Mouse (Mus musculus): Measurements from ENCODE around the gene Kcnq2. TPM values are rescaled to one million over a fixed set of nuclear protein-coding genes. Genes with fewer than 3 reads are reported as not detected.

Kcnq2 gene
- total RNA-seq, 2 experiments from 2014 or later, result 213 to 234 TPM

GRCm38 (mm10) chr2:181048252-181048945 lies 86.7 kb downstream of the Kcnq2 start:
- no peak for DNase-seq (ENCODE audit: low spot score in 2 of 2)

- no peak for DNase-seq (ENCODE audit: low spot score in 2 of 2)
These were observed 91.1 kb downstream of the Kcnq2 start for GRCm38 (mm10) chr2:181044001-181044400.

GRCm38 (mm10) chr2:181043437-181043836 lies 91.7 kb downstream of the Kcnq2 start, which contains the start of gene Chrna4:
Chrna4 (minus strand) TSS chr2:181043546.
- peak; percentile 43 to 47 for DNase-seq (ENCODE audit: low spot score in 2 of 2)

- DNase-seq (ENCODE audit: low spot score in 2 of 2), result no peak
These were observed 92.7 kb downstream of the Kcnq2 start for GRCm38 (mm10) chr2:181042376-181042775.

DNA sequence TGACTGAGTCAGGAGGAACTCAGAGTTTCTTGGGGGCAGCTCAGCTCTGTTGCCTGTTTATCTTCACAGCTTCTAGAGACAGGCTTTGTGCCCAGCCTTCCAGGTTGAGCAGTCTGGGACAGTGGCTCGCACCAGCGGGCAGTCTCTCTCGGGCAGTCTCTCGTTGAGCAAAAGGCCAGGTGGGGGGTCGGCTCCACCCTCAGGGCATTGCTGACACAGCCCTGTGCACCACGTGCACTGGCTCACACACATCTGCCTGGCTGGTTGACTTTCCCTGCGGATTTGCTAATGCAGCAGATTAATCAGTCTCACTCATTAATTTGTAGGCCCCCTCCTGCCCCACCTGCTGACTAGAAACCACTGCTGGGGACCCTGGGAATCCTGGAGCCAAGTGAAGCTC lies 93.2 kb downstream of the Kcnq2 start:
- no peak for DNase-seq (ENCODE audit: low spot score in 2 of 2)

DNA sequence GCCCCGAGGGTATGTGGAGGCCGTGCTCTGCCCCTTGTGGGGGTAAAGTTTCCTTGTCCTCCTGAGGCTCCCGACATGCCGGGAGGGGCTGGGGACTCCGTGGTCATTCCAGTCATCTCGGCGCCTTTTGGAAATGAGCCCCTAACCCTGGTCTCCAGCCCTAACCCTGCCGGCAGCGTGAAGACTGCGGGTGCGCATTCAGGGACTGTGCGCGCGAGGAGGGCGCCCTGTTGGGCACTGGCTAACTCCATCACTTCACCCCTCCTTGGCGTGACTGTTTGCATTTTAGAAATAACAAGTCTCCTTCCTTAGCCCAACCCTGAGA lies 95.8 kb downstream of the Kcnq2 start:
- DNase-seq (ENCODE audit: low spot score in 2 of 2), result peak in 1 of 2 experiments; percentile 40

DNA sequence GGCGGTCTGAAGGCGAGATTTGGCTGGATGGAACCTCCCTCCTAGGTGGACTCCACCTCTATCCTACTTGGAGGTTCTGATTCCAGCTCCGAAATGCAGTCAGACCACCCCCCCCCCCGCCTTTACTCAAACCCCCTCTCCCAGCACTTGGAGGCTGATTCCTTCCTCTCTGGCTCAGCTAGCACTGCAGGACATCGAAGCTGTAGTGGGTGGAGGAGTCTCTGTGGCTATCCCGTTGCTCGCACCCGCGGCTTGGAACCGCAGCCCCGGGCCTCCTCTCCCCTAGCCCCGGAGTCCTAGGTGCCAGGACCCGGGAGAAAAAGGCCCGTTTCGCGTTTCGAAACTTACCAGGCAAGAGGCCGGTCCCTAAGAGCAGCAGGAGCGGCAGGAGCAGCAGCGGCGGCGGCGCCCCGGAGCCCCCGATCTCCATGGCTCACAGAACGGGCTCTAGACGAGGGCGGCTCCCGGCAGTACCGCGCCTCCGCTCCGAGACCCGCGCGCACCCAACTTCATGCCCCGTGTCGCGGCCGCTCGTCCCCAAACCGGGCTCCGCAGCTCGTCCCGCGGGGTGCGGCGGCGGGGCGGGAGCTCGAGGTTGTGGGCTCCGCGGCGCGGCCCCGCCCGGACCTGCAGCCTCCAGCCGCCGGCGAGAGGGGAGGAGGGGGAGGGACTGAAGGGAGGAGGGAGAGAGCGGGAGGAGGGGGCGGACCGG lies 96.3 kb downstream of the Kcnq2 start:
- DNase-seq (ENCODE audit: low spot score in 2 of 2), result peak; percentile 45 to 51

DNA sequence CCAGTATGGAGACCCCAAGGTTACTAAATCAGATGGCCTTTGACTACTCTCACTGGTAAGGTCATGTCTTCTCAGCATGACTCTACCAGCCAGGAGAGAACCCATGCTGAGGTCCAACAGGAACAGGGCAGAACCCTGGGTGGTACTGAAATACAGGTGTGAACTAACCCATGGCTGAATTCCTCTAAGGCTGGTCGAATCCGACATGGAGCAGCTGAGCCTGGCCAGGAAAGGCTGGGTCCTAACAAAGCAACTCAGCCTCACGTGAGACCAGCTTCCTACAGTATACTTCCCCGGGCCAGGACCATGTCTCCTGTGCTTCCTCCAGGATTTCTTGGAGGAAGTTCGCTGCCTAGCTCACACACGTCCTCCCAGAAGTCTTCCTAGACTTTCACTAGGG lies 98.5 kb downstream of the Kcnq2 start:
- DNase-seq (ENCODE audit: low spot score in 2 of 2), result no peak

DNA sequence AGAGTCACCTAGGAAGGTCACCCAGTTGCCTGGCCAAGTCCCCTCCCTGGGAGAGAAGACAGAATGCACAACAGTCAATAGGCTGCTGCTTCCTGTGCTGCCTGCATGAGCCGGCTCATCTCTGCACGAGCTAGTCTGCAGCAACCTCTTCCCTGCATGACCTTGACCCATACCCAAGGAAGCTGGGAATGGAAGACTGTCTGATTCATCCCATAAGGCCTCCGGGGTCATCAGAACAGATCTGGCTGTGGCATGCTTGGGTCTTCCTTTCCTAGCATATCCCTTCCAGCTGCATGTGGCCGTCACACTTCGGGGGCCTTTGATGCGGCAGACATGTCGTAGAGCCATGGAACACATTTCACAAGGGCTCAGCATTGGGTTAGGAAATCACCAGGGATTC lies 99.9 kb downstream of the Kcnq2 start:
- DNase-seq (ENCODE audit: low spot score in 2 of 2), result no peak

DNA sequence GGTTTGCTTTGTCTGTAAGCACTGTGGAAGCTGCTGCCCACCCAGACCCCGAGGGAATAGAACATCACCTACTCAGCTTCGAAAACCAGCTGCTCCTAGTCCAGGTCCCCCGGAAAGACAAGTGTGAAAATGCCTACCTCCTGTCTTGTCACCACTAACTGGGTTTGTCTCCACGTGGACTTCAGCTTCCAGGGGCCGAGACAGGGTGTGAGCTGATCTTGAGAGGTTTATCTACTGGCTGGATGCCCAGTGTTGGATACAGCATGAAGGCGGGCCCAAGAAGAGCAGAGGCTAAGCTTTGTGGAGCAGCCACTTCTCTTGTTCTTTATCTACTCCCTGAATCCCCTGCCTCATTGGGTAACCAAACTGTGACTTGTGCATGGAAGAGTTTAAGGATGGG lies 101.8 kb downstream of the Kcnq2 start:
- no peak for DNase-seq (ENCODE audit: low spot score in 2 of 2)

GRCm38 (mm10) chr2:181032407-181032806 lies 102.7 kb downstream of the Kcnq2 start:
- DNase-seq (ENCODE audit: low spot score in 2 of 2), result peak; percentile 53 to 73

DNA sequence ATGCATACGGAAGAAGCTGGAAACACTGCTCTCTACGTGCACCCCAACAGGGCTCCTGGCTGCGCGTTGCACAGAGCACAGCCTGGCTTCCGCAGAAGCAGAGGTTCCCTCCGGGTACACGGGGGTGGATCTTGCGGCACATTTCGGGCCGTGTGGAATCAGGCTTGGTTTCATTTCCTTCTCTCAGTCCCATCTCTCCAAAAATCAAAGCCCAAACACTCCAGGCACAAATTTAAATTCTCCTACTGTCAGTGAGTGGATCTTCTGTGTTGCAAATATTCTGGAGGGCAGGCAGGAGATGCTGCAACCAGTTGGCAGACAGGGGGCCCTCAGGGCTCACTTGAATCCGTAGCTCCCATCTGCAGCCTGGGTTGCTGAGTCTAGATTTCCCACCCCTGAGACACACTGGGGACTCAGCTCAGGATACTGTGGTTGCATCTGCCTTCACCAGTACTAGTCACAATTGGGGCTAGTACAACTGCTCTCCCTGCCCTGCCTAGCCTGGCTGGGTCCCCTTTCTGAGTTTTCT lies 103.6 kb downstream of the Kcnq2 start:
- no peak for DNase-seq (ENCODE audit: low spot score in 2 of 2)

Other genes starting within 250 kb of the Kcnq2 start
- gene Ythdf1, start 214.4 kb downstream of the Kcnq2 start, total RNA-seq (2021), result 10 to 100 TPM; 61.8 to 64.6 TPM
- not detected for gene Birc7, start 206.3 kb downstream of the Kcnq2 start, total RNA-seq (2021)
- gene Nkain4, start 180.6 kb downstream of the Kcnq2 start, total RNA-seq (2021), result 10 to 100 TPM; 44.2 to 57.0 TPM
- gene Arfgap1, start 168.1 kb downstream of the Kcnq2 start, total RNA-seq (2021), result 100 to 1,000 TPM; 114 to 118 TPM
- 1 to 10 TPM; 1.0 to 1.2 TPM for gene Col20a1, start 148.8 kb downstream of the Kcnq2 start, total RNA-seq (2021)
- gene Chrna4, start 91.8 kb downstream of the Kcnq2 start, total RNA-seq (2021), result 10 to 100 TPM; 32.4 to 33.7 TPM
- gene Eef1a2, start 21.7 kb upstream of the Kcnq2 start, total RNA-seq (2021), result 100 to 1,000 TPM; 674 to 713 TPM
- 100 to 1,000 TPM; 135 to 146 TPM for gene Ppdpf, start 51.9 kb upstream of the Kcnq2 start, total RNA-seq (2021)
- not detected for gene Ptk6, start 67.5 kb upstream of the Kcnq2 start, total RNA-seq (2021)
- gene Srms, start 77.9 kb upstream of the Kcnq2 start, total RNA-seq (2021), result under 1 TPM in 1 of 2 experiments, not detected in 1; 0.25 TPM
- not detected for gene Fndc11, start 84.7 kb upstream of the Kcnq2 start, total RNA-seq (2021)
- 1 to 10 TPM; 1.2 to 1.8 TPM for gene Helz2, start 106.7 kb upstream of the Kcnq2 start, total RNA-seq (2021)
- 10 to 100 TPM; 17.5 to 18.6 TPM for gene Gmeb2, start 152.7 kb upstream of the Kcnq2 start, total RNA-seq (2021)
- gene Stmn3, start 179.2 kb upstream of the Kcnq2 start, total RNA-seq (2021), result 1,000 to 10,000 TPM in 1 of 2 experiments, 100 to 1,000 TPM in 1; 968 to 1,016 TPM
- gene Rtel1, start 184.4 kb upstream of the Kcnq2 start, total RNA-seq (2021), result 10 to 100 TPM; 39.5 to 46.1 TPM
- gene Zgpat, start 229.6 kb upstream of the Kcnq2 start, total RNA-seq (2021), result 10 to 100 TPM; 64.3 to 74.5 TPM
- 10 to 100 TPM; 35.4 to 40.8 TPM for gene Arfrp1, start 230.1 kb upstream of the Kcnq2 start, total RNA-seq (2021)
- 10 to 100 TPM; 30.3 to 32.0 TPM for gene Lime1, start 244.8 kb upstream of the Kcnq2 start, total RNA-seq (2021)